Mouse (Mus musculus) brain, embryonic 18.5 days (tissue): ENCODE data around the gene Mn1.

Experiments used
- DNase-seq: peaks from one replicate; pipeline ENCODE4 v3.0.0-alpha.2; 2012; ENCODE audit warnings: low read depth, low spot score

Gene Mn1

DNA sequence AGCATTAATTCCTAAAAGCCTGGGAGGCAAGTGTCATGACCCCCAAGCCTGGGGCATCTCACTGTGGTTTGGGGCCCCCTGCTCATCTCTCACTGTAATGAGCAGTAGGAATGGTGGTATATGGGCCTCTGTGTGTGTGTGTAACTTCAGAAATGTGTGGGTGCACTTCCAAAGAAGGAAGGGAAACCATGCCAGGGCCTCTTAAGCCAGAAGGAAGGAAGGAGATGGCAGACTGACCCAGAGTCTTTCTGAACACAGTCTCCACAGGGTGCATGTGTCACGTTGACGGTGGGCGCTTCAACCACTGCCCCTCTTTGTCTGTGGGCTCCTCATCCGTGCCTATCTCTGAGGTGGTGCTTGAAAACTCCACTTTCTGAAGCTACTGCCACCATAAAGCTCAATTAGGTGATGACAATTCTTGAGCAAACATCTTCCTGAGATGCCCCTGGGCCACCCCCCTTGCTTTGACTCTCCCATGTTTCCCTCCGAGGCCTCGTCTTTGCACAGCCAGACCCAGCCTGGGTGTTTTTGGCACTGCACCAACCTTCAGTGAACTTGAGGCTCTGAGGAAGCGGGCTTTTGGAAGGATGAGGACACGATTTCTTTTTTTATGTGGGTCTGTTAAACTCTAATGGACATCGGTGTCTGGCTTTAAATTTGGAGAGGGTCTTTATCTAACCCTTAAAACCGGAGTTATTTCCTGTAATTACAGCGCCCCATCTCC lies 14.0 kb downstream of the Mn1 start:
- DNase-seq = no peak

DNA sequence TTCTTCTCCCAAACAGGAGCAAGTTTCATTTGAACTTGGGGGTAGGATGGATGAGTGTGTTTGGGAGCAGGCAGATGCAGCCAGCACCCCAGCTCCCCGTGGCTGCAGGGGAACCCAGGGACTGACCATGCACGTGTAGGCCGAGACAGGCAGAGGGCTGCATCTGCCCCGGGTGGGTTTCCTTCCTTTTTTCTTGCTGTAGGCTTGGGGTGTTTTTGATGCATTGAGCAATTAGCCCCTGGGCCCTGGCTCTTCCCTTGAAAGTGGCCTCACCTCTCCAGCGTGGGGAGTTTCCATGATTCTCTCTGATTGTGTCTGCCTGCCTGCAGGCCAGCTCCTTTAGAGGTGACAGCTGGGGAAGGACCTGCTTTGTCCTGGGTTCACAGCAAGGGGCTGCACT lies 15.7 kb downstream of the Mn1 start:
- no peak for DNase-seq

DNA sequence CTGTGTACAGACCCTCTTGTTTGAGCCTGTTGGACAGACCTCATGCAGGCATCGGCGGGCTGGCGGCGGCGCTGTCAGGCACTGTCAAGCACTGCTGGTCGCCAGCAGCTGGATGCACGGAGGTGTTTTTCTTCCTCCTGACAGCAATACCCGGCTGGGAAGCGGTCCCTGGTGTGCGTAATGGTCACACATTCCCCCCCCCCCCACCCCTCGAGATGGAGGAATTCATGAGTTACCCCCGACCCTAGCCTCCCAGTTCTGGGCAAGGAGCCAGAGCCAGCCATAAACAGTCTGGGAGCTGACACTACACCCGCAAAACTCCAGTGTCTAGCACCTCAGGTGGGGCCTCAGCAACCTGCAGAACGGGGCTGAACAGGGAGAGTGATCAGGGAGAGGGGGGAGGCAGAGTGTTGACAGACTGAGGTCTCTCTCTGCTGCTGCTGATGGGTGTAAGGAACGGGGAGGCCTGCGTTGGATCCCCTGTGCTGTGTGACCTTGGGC lies 17.2 kb downstream of the Mn1 start:
- DNase-seq = no peak

DNA sequence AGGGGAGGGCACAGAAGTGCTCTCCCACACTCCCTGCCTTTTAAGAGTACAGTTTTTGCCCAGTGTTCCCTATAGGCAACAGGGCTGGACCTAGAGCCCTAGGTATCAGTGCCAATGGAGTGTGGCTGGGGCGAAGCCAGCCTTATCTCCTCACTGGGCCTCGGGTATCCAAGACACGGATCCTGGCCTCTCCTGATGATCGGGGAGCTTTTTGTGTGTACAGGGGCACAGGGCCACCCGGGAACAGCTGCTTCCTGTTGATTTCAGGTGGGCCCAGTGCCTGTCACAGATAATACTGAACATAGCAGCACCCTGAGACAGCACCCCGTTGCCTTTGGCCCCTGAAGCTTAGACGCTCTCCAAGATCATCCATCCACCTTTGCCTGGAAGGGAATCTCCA lies 19.1 kb downstream of the Mn1 start:
- no peak for DNase-seq

DNA sequence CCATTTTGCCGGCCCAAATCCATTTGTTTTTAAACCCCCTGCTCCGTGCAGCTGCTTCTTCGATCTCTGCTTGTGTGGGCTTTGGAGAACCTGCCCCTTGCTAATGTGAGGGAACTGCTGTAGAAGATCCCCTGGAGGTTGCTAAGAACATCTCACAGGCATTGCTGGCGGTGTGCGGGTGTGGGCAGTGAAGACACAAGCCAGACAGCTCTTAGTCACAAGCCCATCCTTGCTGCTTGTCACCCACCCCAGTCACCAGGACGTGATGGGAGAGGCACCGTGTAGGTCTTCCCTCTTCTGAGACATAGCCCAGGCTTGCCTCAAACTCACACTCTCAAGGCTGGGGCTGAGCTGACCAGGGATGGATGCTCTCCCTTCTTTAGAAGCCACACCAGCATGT lies 20.0 kb downstream of the Mn1 start:
- DNase-seq = no peak

DNA sequence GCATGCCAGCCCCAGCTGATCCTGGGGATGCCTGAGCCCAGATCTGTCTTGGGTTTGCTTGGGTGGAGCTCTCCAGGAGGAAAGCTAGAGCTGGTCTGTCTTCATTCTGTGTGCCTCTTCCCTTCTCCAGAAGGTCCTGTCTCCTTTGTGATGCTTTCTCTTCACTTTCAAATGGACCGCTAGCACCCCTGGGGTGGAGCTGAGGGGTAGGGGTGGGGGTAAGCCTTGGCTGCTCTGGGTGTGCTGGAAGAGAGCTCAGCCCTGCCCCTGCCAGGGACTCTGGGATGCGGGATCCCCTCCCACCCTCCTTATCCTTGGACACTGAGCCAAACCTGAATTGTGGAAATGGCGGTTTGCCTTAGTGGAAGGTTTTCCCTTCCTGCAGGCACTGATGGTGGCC lies 21.2 kb downstream of the Mn1 start:
- DNase-seq = no peak

DNA sequence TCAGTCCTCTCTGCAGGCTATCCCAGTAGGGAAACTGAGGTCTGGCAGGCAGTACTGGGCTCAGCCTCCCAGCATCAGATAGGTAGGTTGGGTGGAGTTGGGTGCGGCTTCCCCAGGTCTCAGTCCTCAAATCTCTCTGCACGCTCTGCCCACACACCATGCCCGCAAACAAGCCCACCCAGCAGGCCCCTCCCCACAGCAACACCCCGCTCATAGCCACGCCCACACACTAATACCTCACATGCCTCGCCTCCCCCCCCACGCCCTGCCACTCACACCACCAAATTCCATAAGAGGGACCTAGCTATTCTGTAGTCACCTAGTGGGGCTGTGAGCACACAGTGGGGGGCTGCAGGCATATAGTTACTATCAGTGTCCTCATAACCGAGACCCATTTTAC lies 21.7 kb downstream of the Mn1 start:
- DNase-seq = no peak

DNA sequence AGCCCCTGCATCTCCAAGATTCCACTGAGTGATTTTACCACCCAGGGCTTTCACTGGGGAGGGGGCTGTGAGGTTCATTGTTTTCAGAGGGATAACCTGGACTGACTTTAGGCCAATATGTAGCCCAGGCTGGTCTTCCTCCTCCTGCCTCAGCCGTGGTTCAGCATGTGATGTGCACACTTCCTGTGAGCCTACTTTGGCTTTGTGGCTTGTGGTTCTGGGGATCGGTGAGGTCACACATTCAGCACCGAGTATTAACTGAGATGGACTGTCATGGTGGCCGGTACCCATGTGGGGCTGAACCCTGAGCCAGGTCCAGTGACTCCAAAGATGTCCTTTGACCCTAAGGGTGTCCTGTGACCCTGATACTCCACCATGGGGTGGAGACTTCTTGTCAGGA lies 23.1 kb downstream of the Mn1 start:
- DNase-seq = no peak

DNA sequence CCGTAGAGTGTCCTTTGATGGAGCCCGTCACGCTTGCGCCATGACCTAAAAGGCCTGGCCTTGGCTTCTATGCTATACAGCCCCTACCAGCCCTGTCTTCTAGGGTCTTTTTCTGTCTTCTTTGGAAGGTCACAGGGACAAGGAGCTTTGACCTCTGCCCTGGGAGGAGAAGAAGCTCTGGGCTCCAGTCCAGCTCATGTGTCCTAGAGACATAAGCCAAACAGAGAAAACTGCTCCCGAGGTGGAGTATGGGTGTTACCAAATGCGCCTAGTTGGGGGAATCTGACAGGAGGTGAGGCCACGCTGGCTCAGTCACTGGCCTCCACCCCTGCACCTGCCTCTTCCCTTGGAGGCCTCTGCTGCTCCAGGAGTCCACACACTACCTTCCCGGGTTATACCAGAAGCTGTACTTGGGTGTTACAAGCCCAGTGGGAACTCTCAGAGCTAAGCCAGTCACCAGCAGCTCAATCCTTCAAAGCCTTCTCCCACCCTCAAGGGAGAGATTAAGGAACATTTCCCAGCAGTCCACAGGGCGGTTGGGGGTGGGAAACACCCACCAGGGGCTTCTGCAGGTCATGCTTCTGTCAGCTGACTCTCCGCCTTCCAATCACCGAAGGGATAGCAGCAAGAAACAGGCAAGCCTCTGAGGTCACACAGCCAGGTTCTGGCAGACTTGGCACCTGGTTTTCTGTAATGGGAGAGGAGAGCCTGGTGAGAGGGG lies 25.1 kb downstream of the Mn1 start:
- DNase-seq = no peak

DNA sequence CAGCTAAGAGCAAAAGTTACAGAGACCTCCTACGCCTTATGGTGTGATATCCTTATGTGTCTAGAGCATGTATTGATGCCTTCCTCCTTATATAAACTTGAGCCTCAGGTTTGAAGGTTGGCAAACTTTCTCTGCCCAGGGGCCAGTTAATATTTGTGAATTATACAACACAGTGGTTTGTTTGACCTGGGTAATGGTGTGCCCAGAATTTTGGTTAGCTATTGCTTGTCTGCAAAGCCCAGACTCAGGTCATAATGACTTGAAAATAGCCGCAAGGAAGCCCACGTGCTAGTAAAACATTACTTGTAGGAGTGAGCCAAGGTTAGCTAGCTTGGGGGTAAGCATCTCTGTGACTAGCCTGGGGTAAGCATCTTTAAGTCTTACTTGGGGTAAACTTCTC lies 26.5 kb downstream of the Mn1 start:
- DNase-seq = no peak

DNA sequence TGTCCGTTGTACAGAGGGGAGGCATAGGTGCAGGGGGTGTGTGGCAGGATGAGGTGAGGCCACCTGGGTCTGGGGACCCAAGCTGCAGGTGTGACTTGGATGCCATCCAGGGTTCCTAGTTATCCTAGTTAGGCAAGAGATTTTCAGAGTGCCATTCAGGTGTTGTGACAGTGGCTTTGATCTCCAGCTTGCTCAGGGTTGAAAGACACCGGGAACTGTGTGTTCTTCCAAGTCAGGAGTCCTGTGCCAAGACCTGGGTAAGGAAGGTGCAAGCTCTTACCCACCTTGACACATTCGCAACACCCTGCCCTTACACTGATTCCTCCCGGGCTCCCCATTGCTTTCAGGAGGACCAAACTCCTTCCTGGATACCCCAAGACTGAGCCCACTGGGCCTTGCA lies 27.2 kb downstream of the Mn1 start:
- DNase-seq = no peak

DNA sequence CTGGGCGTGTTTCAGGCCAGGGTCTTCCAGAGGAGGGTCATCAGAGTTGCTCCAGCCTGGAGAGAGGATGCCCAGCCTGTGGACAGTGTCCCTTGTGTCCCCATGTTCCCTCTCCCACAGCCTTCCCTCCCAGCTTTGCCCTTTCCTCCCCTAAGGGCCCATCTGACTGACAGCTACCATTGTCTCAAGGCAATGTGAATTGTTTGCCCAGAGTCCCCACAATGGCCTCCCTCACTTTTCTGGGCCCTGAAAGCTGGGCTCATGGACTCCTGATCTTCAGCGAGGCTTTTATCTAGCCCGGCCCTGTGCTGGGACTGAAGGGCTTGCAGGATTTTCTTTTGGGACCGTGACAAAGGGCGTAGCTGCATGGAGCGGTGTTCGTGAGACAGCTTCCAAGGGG lies 29.5 kb downstream of the Mn1 start:
- no peak for DNase-seq

DNA sequence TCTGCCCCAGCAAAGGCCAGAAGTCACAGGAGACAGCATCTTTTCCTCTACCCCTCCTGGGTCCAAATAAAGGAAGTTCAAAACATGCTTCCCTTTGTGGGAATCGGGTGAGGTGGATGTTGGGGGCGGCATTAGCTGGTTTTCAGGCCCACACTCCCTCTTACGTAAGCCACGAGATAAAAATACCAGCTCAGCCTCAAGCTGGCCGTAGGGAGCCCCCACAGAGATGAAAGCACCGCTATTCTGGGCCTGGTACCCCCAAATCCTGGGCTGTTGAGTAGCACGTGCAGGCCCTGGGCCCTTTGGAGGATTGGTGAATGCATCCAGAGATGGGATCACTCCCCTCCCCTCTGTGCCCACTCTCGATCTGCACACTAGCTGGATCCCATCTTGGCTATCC lies 32.5 kb downstream of the Mn1 start:
- DNase-seq = no peak

DNA sequence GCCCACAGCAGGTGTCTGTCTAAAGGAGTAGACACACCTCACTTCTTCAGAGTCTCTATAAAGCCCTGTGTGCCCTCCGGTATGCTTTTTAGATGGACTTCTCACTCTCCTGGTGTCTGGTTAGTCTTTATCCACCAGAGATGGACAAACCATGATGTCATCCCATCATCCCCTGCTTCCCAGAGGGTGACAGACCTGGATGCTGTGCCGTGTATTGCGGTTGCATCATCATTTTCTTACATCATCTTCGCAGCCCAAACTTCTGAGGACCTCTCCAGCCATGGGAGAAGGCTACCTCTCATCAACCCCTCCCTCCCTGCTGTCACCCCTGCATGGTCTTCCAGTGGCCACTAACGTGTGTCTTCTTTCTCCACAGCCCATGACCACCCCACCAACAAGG lies 37.1 kb downstream of the Mn1 start:
- DNase-seq = no peak

DNA sequence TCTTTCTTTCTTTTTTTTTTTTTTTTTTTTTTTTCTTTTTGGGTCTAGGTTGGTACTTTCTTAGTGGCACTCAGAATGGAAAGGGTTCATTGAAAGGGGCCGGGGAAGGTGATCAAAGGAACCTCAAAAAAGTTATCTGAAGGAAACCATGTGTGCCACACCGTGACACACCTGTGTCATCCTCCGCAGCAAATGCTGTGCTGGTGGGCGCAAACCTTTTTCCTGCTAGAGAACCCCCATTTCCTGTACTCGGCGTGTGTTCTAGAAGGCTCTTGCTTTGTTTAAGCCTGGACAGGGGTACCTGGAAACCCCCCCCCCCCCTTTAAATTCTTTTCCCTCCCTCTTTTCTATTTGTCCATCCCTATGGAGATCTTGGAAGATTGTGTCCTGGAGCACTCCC lies 37.7 kb downstream of the Mn1 start:
- no peak for DNase-seq

DNA sequence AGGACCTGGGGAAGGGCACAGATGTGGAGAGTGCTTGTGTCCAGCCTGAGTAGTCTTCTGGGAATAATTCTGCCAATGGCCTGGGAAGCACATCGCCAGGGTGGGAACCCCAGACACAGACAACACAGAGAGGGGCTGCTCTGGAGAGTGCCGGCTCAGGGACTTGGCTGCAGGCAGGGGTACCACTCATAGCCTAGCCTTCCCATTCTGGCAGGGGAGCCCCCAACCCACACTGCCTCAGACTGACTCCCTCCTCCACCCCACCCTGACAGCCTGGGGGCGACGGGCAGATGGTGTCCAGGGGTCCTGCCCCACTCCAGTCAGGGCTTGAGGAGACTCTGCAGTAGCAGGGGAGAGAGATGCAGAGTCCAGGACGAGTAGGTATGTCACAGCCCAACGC lies 41.5 kb downstream of the Mn1 start:
- DNase-seq = no peak

DNA sequence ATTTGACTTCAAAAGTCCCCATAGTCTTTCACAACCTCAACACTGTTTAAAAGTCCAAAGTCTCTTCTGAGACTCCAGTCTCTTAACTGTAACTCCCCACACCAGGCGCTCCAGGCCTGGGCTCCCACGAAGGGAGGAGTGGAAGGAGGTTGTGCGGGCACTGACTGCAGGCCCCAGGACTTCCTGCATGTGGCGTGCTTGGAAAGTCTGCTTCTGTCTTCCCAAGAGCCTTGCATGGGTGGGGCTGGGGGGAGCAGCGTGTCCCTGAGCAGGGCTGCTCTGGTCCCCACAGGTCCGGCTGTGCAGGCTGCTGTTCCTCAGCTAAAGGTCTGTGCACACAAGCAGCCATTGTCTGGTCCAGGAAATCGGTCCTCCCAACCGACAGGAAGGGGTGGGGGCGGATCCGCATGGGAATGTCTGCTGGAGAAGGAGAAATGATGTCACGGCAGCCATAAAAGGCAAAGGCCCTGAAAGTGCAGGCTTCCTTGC lies 48.7 kb downstream of the Mn1 start:
- no peak for DNase-seq

DNA sequence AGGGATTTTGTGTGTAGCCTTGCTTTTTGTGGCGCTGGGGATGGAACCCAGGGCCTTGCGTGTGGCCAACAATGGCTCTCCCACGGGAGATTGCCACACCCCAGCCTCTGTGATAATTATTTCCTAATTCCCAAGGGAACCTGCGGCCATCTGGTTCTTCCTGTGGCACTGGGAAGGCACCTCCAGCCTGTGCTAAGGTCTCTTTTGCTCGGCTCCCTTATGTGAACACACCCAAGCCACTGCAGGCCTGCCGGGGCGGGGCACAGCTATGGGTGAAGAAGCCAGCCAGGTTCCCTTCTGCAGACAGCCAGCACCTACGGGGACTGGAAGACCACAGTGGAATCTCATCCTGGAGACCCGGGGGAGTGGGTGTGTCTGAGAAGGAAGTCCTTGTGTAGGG lies 49.3 kb downstream of the Mn1 start:
- no peak for DNase-seq

DNA sequence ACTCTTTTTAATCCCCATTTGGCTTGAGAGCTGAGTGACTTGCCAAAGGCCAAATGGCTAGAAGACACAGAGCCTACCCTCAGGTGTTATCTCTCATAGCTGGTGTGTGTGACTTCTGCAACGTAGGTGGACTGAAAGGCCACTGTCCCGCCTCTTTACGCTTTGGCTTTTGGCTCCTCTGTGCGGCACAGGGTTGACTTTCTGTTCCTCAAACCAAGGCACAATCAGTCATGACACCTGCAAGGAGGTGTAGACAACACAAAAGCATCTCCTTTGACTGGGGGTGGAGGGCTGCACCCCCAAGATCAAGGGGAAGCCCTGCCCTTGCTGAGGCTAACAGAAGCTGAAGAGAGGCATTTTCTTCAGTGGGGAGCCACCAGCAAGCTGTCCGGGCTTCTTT lies 50.5 kb downstream of the Mn1 start:
- DNase-seq = no peak

DNA sequence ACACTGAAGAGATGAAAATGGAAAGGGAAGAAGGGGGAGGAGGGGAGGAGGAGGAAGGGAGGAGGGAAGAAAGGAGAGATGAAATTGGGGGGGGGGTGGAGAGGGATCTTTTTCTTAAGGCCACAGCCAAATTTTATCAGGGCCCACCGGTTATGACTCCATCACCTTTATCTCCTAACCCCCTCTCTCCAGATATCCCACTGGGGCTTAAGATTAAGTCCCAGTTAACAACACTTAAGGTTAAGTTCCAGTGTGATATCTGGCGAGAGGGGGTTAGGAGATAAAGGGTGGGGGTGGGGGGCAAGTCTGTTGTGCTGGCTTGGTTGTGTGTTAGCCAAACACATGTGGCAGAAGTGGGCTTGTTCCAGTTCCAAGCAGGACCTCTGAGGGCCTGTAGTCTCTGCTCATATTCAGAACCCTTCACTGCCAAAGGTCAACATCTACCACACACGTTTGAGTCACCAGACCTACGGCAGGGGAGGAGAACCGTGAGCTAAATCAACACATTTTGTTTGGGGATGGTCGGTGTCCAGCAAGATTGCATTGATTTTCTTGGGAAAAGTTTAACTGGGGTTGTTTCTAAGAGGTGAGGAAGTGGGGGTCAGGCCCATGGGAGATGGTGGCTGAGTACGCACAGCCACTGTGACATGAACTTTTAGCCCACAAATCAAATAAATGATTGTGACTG lies 52.2 kb downstream of the Mn1 start:
- no peak for DNase-seq

DNA sequence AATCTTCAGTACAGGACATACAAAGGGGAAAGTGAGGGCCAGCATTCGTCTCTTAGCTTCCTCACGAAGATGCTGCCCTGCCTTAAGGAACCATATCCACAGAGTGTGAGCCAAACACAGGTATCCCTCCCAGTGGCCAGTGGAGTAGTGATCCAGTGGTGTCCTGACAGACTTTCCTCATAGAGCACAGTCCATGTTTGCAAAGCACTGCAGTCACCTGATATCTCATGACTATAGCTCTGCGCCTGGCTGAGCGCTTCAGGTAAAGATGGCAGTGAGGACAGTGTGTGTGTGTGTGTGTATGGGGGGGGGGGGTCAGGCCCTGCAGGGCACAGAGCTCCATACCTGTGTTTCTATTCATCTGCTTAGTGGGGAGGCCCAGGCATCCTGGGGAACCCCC lies 53.7 kb downstream of the Mn1 start:
- no peak for DNase-seq

DNA sequence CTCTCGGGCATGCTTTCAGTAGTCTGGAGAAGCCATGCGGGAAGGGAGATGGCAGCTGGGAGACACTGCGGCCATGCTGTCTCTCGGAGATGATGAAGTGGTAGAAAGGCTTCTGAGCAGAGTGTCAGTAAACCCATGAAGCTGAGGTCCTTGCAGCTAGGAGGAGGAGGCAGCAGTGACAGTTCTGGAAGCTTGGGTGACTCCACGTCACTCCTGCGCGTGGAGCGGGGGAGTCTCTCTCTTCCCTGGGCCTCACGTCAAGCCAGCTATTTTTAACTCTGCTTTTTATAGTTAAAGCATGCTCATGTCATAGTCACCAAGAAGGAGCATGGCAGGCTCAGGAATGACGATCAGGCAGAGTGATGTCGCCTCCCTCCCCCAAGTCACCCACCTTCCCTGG lies 56.3 kb downstream of the Mn1 start:
- no peak for DNase-seq

DNA sequence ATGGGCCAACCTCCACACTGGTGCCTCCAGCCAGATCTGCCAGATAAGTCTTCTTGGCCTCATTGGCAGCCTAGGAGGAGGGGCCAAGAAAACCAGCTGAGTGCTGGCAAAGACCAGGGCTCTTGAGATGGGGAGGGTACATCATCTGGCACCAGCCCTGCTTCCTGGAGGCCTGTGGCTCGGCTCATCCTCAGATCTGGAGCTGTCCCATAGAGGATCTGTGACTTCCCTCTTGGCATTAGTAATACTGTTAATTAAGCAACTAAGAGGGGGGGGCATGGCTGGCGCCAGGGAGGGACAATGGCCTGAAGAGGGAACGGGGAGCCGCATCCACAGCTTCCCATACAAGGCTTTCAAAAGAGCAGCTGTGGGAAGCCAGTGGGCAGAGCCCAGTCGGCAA lies 58.6 kb downstream of the Mn1 start:
- no peak for DNase-seq
